Mouse (Mus musculus) right cerebral cortex, adult 18-20 months (tissue): ENCODE data around the gene Jund.

ENCODE experiments used
- DNase-seq: peaks from one replicate; pipeline ENCODE4 v3.0.0; 2022; ENCODE audit warnings: mixed read lengths

The Jund gene

GRCm38 (mm10) chr8:70675336-70675735 lies 23.4 kb upstream of the Jund start:
- DNase-seq: no peak

- no peak for DNase-seq
Observed at GRCm38 (mm10) chr8:70677451-70678080, 21.2 kb upstream of the Jund start.

- no peak for DNase-seq
Observed at GRCm38 (mm10) chr8:70678679-70679078, 20.1 kb upstream of the Jund start.

GRCm38 (mm10) chr8:70679404-70679803 lies 19.3 kb upstream of the Jund start:
- no peak for DNase-seq

DNA sequence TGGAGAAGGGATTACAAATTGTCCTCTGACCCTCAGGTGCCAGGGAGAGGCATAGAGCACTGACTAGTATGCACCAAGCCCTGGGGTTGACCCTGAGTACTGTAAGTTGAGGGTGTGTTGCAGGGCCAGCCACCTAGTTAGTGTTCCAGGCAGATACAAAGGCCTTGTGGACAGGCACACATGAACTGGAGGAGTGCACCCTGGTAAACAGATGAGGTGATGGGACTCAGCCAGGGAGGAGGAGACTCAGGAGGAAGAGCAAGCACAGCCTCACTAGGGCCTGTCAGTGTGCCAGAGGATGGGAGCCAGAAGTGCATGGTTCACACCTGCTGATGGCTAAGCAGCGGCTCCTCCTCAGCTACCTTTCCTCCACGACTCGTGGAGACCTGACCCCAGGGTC lies 18.7 kb upstream of the Jund start:
- no peak for DNase-seq

- no peak for DNase-seq
Observed at GRCm38 (mm10) chr8:70681410-70681809, 17.3 kb upstream of the Jund start.

GRCm38 (mm10) chr8:70682193-70682592 lies 16.6 kb upstream of the Jund start:
- peak; percentile 84 for DNase-seq

DNA sequence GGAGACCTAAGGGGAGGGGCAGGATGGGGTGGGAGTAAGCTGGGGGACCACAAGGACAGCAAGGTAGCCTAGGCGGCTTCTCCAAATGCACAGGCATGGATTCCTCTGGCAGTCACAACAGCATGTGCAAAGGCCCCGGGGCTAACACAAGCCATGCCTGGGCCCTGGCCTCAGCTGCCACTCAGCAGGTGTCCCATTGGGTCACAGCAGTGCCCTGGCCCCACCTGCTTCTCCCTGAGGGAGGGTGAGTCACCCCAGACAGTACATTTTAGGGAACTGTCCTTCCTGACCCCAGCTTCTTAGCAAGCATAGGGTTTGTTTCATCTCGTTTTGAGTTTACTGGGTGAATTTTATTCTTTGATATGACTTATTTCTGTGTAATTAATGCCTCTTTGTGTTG lies 16.1 kb upstream of the Jund start:
- no peak for DNase-seq

- DNase-seq: peak; percentile 95
Observed at GRCm38 (mm10) chr8:70684291-70684690, 14.5 kb upstream of the Jund start.

GRCm38 (mm10) chr8:70687576-70687975 lies 11.2 kb upstream of the Jund start:
- DNase-seq: no peak

DNA sequence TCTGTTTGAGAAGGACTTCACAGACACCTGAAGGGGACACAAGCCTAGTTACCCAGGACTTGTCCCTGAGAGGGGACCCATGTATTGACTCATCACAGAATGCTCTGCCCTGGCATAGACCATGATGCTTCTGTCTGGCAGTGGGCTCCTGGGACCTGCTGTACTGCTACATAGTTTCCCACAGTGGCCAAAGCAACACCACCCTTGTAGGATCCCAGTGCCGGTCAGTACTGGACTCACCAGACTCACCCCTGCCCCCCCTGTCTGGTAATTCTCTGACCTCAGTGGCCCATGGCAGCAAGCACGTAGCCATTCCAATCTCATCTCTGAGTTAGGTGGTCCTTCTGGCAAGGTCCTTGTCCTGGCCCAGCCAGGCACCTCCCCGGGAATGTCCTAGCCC lies 10.6 kb upstream of the Jund start:
- DNase-seq: no peak

DNA sequence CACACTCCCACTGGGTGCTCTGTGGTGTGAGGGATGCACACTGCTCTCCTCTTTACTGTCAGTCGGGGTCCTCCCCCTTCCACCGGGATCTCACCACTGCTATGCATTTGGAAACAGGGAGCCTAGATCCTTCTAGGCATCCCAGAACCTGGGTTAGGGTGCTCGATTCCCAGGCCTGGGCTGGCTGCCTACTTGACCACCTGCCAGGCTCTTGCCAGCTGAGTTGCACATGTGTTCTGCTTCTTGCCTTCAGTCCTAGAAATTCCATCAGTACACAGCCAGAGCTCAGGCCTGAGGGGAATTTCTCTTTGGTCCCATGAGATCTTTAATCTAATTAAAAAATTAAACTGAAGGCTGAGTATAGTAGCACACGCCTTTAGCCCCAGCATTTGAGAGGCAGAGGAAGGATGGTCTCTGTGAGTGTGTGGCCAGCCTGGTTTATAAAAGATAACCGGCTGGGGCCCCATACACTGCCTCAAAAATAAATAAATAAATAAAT lies 8.8 kb upstream of the Jund start:
- no peak for DNase-seq

DNA sequence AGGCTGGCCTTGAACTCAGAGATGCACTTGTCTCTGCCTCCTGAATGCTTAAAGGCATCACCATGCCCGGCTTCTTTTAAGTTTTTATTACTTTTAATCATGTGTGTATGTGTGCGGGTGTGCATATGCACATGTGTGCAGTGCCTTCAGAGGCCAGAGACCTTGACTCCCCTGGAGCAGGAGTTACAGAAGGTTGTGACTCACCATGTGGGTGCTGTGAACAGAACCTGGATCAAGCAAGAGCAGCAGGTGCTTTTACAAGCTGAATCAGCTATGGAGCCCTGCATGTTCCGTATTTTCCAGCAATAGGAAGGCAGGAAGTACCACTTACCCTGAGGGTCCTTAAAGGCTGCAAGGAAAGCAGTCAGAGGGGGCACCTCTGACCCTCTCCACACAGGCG lies 7.5 kb upstream of the Jund start:
- DNase-seq: no peak

GRCm38 (mm10) chr8:70691727-70692231 lies 7.0 kb upstream of the Jund start:
- no peak for DNase-seq

- DNase-seq: no peak
Observed at GRCm38 (mm10) chr8:70693636-70694035, 5.1 kb upstream of the Jund start.

- DNase-seq: no peak
Observed at GRCm38 (mm10) chr8:70695318-70696018, 3.3 kb upstream of the Jund start.

DNA sequence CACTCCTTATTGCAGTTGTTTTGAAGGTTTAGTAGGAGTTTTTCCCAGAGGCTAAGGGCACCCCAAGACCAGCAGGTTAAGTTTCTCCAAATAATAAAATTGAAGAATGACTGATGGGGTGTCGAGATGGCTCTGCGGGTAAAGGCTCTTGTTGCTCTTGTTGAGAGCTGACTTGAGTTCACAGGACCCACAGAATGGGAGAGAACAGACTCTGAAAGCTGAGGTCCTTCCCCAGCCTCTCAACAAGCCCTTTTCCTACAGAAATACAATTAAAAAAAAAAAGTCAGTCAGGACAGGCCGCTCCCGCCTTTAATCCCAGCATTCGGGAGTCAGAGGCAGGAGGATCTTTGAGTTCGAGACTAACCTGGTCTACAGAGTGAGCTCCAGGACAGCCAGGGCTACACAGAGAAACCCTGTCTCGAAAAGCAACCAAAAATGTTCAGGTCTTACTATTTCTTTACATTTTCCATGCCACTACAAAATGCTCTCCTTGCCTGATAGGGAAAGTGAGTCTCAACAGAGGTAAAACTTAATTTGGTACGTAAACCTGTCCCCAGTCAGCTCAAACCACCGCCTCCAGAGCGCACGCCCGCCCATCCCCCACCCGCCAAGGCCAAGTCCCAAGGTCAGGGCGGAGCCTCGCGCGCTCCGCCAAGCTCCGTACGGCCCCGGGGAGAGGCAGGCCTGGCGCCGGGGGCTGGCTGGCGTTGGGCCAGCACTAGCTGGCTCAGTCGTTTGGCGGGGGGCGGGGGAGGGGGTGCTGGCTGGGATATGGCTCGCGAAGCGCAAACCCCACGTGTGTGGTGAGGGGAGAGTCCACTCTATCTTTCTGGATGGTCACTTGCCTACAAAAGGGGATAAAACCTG lies 2.5 kb upstream of the Jund start:
- DNase-seq: no peak

DNA sequence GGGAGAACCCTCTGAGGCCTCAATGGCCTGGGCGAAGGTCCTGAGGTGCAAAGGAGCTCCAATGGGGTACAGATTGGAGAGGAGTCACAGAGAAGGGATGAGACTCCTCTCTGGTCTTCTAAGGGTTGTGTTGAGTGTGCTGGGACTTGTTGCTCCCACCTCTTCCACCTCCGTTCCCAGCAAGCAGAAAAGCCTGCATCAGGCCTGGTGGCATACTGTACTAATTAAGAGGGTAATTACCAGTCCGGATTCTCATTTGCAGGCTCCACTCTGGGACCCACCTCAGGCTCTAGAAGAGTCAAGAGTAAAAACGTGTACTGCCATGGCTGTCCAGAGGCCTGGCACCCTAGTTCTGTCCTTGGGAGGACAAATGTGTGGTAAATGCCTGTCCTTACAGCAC lies 1.8 kb upstream of the Jund start:
- DNase-seq: no peak

- no peak for DNase-seq
Observed at GRCm38 (mm10) chr8:70697366-70698250, 1.1 kb upstream of the Jund start.

- peak; percentile 40 for DNase-seq
Observed at GRCm38 (mm10) chr8:70699116-70699833, 526 bp downstream of the Jund start.

GRCm38 (mm10) chr8:70699834-70700554 lies 1.2 kb downstream of the Jund start:
- peak; percentile 81 for DNase-seq
